Mouse (Mus musculus): ENCODE data around the gene Prnd.

Prnd gene

GRCm38 (mm10) chr2:131950598-131951095, at the start of gene Prnd:
Gene Prnd (plus strand): TSS chr2:131950861.
- no peak for DNase-seq (ENCODE audit: extremely low spot score, low spot score)

GRCm38 (mm10) chr2:131902423-131902822, 48.2 kb upstream of the Prnd start:
- no peak for DNase-seq (ENCODE audit: extremely low spot score, low spot score)

- DNase-seq (ENCODE audit: extremely low spot score, low spot score) = no peak
These were observed 47.8 kb upstream of the Prnd start for GRCm38 (mm10) chr2:131902867-131903266.

GRCm38 (mm10) chr2:131905025-131905424, 45.6 kb upstream of the Prnd start:
- DNase-seq (ENCODE audit: extremely low spot score, low spot score) = no peak

- no peak for DNase-seq (ENCODE audit: extremely low spot score, low spot score)
These were observed 44.9 kb upstream of the Prnd start for GRCm38 (mm10) chr2:131905776-131906175.

- no peak for DNase-seq (ENCODE audit: extremely low spot score, low spot score)
These were observed 44.4 kb upstream of the Prnd start for GRCm38 (mm10) chr2:131906266-131906665.

GRCm38 (mm10) chr2:131906846-131907245, 43.8 kb upstream of the Prnd start:
- DNase-seq (ENCODE audit: extremely low spot score, low spot score) = no peak

- DNase-seq (ENCODE audit: extremely low spot score, low spot score) = no peak
These were observed 43.4 kb upstream of the Prnd start for GRCm38 (mm10) chr2:131907311-131907710.

GRCm38 (mm10) chr2:131908351-131908861, 42.3 kb upstream of the Prnd start:
- DNase-seq (ENCODE audit: extremely low spot score, low spot score) = no peak

- DNase-seq (ENCODE audit: extremely low spot score, low spot score) = no peak
These were observed 41.8 kb upstream of the Prnd start for GRCm38 (mm10) chr2:131908906-131909305.

GRCm38 (mm10) chr2:131909683-131910572, 40.7 kb upstream of the Prnd start, which contains the start of the genes Prnp and Prn:
Gene Prnp (plus strand): TSS chr2:131909928.
Gene Prn (plus strand): TSS chr2:131909957.
- peak; percentile 93 for DNase-seq (ENCODE audit: extremely low spot score, low spot score)

- no peak for DNase-seq (ENCODE audit: extremely low spot score, low spot score)
These were observed 39.8 kb upstream of the Prnd start for GRCm38 (mm10) chr2:131910847-131911246.

GRCm38 (mm10) chr2:131911341-131911740, 39.3 kb upstream of the Prnd start:
- no peak for DNase-seq (ENCODE audit: extremely low spot score, low spot score)

- DNase-seq (ENCODE audit: extremely low spot score, low spot score) = no peak
These were observed 38.0 kb upstream of the Prnd start for GRCm38 (mm10) chr2:131912526-131913258.

GRCm38 (mm10) chr2:131932275-131932902, 18.3 kb upstream of the Prnd start:
- no peak for DNase-seq (ENCODE audit: extremely low spot score, low spot score)

GRCm38 (mm10) chr2:131933013-131933412, 17.6 kb upstream of the Prnd start:
- no peak for DNase-seq (ENCODE audit: extremely low spot score, low spot score)

GRCm38 (mm10) chr2:131933598-131933997, 17.1 kb upstream of the Prnd start:
- DNase-seq (ENCODE audit: extremely low spot score, low spot score) = no peak

GRCm38 (mm10) chr2:131934243-131934642, 16.4 kb upstream of the Prnd start:
- DNase-seq (ENCODE audit: extremely low spot score, low spot score) = no peak

- DNase-seq (ENCODE audit: extremely low spot score, low spot score) = no peak
These were observed 15.1 kb upstream of the Prnd start for GRCm38 (mm10) chr2:131935390-131936105.

- no peak for DNase-seq (ENCODE audit: extremely low spot score, low spot score)
These were observed 14.3 kb upstream of the Prnd start for GRCm38 (mm10) chr2:131936410-131936809.

Data from neural tube, embryonic 10.5 days (tissue).